Mouse (Mus musculus) megakaryocyte, embryonic 14.5 days (primary cell): ENCODE data around the gene Alyref.

Experiments used
- FLI1 ChIP-seq: IDR thresholded peaks from 2 replicates; pipeline ENCODE4 v1.6.1; 2012; ENCODE audit warnings: low read length, inconsistent platforms, mixed read lengths
- GATA1 ChIP-seq: IDR thresholded peaks from 3 replicates; pipeline ENCODE4 v1.6.1; 2012; ENCODE audit warnings: mixed read lengths, low read length, inconsistent platforms, borderline replicate concordance

DNA sequence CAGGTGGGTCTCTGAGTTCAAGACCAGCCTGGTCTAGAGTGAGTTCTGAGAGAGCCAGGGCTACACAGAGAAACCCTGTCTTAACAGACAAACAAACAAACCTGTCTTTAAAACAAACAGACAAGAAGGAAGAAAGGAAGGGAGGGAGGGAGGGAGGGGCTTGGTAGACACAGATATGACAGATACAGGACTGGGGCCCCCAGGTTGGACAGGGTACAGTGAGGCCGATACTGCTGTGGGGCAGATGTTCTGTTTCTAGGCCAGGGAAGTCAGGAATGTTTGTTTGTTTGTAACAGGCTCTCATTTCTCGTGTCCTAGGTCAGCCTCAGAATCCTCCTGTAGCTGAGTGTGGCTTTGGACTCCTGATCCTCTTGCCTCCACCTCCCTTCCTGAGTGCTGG is 5.4 kb upstream of the Alyref start:
- TF ChIP-seq GATA1 (no peak), FLI1 (no peak)
